Mouse (Mus musculus) A20 (cell line): ENCODE results near the gene Abca12.

ENCODE experiments used
- DNase-seq: peaks from one replicate; pipeline ENCODE4 v3.0.0-alpha.2; 2011; ENCODE audit warnings: low read depth, low spot score

The Abca12 gene

DNA sequence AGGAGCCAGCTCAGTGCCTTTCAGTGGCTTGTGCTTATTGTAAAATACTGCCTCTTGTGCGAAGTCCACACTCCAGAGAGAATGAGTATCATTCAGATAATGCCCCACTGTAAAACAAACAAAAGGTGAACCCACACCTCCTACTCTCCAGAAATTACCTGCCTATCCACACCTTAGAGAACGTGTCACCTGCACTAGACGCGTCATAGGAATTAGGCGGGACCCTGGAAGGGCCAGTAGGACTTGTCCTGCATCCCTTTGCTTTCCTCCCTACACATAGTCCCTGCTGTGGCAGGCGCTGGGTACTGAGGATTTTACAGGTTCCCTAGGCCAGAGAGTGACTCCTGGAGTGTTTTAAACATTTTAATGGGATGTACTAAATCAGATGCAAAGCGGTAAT is at the start of gene Abca12:
Gene Abca12 (minus strand): TSS at position 101 of the 400 bp plus-strand sequence.
- DNase-seq = no peak

DNA sequence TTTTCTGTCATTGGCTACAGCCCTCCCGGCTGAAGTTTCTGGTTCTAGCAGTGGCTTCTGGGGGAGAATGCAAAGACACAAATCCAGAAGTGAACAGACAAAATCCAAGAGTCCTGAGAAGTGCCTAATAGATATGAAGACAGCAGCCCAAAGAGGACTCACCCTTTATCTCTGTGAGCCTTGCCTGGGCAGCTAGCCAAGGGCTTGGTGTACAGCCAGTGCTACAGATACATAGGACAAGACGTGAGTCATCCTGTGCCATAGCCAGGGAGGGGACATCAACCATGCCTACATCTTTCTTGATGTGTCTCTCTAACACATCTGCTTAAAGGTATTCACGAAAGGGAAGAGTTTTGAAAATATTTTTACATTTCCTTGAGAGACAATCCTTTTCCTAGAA is 43.3 kb upstream of the Abca12 start:
- no peak for DNase-seq

DNA sequence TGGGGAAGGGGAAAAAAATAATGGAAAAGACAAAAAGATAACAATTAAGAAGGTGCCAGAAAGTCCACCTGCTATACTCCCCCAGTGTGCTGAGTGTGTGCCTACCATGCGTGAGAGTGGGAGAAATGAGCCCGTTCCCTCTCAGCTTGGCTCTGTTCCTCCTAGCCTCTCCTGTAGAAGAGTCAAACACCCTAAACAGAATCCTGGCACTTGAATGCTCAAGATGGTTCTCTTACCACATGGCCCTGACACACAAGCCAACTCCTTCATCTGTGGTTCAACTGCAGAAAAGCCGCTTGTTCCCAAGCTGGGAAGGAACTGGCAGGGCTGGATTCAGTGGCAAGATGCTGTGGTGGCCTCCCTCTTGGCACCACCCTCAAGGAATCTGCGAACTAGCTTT is 32.7 kb upstream of the Abca12 start:
- DNase-seq = no peak

DNA sequence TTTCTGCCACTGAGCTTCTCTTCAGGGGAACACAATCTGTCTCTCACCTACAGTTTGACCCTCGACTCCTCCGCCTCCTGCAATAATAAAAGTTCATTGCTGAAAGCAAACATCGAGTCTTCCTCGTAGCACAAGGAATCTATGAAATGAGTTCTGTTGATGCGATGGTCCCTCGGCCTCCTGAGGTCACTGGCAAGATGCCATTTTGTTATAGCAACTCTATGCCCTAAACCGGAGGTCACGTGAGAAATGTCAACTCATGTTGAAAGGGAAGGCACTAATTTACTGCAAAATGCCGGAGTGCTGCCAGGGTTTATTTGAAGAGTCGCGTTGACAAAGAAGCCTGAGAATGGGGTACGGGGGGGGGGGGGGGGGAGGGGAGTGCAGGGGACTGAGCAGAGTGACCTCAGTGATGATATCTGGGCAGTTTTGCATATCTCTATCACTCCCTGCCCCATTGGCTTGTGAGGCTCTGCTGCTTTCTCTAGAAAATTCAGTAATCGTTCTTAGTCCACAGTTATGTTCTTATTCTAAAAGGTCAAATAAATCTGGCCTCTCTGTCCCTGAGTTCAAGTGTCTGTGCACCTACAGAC is 7.1 kb upstream of the Abca12 start:
- DNase-seq = no peak

DNA sequence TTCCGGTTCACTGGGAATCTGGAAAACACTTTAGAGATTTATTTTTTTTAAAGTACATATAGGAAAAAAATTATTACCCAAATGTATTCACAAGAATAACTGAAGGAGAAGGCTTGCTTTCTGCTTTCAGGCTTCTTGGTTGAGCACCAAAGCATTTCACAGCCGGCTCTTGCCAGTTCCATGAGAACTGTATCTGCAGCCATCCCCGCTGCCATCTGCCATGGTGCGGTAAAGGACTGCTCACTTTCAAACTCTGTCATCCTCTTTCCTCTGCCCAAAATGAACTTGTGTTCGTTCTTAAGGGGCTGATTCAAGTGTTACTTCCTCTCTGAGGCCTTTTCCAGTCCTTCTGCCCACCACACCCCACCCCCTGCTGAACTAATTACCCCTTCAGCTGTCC is 3.8 kb upstream of the Abca12 start:
- no peak for DNase-seq

DNA sequence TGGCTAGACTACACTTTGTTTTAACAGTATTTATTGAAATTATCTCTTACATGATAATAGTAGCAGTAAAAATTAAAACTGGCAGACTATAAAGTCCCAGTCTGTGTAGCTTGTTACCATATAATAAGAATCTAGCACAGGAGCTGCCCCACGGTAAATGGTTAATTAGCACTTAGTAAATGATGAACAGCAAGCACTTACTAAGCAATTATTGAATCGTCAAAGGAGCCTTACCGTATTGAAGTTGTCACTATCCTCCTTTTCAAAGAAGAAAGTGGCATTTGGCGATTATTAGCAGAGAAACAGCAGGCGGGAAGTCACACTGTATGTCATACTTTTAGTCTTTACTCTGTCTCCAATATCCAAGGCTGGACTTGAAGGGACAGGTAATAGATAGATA is 3.2 kb upstream of the Abca12 start:
- no peak for DNase-seq

DNA sequence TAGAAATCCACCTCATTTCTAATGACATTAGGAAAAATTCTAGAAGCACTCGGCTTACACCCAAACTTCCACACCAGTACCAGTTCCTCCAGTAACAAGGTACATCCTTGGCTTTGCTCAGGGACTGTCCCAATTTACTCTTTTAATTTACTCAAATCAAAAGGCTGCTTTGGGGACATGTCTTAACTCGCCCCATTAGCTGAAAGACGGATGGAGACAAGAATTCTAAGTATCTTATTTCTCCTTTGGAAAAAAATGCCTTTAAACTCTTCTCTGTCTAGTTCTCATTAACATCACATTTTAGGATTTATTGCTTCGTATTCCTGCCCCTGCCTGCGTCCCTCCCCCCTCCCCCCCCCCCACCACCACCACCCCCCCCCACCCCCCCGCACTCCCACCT is 626 bp downstream of the Abca12 start:
- DNase-seq = no peak

DNA sequence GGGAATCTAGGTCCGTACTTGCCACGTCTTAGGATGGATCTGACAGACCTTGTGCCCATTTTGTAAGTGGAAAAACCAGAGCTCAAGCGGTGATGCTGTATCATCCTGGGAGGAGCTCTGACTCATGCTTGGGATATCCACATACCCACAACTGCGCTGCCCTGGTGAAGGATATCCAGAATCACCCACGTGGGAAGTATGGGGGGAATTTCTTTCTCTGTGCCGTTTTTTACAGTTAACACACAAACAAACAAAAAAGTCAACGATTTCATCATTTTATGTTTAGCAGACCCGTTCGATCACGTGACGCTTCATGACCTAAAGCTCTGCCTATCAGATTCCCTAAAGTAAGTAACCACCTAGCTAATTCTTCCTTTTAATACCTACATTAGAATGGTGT is 1.6 kb downstream of the Abca12 start:
- no peak for DNase-seq

DNA sequence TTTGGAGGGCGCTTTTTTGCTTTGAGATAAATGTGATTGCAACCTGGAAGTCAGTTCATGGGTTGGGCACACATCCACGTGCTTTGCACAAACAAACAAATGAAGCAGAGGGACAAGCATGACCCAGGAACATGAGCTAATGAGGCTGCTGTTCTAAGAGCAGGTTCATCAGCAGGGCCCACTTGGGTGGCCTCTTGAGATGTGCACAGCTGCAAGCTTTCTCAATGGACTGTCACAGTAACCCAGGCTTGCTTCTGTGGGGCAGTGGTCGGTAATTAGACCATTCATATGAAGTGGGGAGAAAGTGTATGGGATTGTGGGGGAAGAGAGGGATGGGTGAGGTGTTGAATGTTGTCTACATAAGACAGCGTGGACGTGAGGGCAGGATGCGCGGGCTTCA is 7.0 kb downstream of the Abca12 start:
- no peak for DNase-seq

DNA sequence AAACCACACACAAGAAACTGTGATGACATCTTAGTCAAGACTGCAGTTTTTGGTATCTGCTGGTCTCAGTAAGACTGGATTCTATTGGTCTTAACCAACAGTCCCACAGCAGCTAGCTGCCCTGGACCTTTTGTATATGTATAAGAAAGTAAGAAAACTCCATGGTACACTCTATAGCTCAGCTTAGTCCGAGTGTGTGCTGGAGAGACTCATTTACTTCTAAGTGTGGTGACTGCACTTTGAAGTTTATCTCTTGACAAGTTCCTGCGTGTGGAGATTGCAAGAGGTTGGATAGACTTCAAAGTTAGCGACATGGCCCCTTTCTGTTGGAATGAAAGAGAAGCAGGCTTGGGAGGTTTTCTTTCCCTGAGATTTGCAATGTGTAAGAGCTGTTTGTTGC is 17.1 kb downstream of the Abca12 start:
- DNase-seq = no peak

DNA sequence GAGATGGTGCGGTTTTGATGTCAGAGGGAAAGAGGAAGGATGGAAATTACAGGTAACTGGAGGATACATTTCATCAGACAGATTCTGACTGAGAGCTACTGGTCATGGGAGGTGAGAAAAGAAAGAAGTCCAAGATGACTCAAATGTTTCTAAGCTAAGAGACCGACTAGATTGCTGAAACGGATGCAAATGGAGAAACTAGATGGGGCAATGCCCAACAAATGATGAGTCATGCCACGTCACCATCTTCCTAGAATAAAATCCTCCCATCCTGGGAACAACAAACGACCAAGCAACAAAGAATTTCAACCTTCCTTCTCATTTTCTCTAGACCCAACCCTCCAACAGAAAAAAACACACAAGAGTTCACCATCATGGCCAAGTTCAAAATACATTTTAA is 18.6 kb downstream of the Abca12 start:
- DNase-seq = no peak

DNA sequence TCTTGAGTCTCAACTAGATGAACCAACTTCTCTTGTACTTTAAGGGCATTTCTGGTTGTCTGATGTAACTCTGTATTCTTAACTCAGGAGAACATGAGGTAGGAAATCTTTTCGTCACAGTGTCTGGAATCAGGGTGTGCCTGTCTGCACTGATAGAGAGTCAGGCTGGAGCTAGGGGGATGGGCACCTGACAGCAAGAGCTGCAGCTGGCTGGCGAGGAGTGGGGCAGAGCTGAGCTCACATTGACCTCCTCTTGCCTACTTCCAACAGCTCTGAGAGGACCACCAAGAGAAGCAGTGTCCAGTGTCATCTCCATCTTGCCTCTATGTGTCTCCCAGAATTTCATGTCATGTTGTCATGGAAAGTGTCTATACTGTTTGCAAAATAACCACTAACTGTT is 20.5 kb downstream of the Abca12 start:
- no peak for DNase-seq

DNA sequence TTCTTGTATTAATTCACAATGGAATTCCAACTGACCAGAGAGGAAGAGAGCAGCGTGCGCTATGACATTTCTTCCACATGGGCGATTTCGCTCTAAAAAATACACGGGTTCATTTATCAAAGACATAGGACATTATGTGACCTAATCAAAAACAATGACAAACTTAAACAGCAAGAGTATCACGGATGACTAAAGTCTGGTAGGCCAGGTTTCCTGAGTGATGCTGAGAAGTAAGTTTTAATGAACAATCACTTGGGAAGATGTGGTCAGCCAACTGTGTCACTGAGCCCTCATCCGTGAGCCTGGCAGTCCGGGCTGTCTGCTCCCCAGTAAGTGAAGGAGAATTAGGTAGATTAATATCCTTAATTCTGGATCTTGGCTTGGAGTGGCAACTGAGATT is 21.2 kb downstream of the Abca12 start:
- DNase-seq = no peak

DNA sequence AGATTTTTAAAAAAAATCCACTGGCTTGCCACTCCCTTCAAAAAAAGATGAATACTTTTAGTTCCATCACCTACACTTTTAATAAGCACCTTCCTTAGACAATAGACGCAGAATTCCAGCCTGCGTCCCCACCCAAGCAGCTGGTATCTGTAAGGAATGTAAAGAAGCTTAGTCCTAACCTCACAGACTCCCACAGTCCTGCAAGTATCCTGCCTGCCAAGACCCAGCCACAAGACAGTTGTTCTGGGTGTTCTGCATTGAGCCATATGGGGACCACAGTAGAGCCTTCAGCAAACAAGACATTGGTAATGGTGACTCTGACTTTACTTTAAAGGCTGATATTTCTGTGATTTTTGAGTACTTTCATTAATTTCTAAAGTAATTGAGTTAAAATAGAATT is 22.2 kb downstream of the Abca12 start:
- no peak for DNase-seq

DNA sequence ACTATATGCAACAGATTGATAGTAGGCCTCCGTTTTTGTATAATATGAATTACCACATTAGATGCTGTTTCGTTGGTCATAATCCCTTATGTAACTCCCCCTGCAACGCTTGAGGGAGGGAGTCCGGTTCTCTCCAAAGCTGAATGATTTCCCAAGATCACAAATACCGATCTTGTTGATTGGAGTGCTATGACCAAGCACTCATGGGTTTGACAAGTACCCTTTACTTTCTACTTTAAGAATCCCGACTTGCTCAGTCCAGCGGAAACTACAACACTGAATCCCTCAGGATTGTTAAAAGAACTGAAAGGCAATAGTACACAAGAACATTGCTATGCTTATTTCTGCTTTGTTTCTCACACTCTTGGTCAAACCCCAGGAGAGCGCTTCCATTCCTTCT is 28.1 kb downstream of the Abca12 start:
- no peak for DNase-seq

DNA sequence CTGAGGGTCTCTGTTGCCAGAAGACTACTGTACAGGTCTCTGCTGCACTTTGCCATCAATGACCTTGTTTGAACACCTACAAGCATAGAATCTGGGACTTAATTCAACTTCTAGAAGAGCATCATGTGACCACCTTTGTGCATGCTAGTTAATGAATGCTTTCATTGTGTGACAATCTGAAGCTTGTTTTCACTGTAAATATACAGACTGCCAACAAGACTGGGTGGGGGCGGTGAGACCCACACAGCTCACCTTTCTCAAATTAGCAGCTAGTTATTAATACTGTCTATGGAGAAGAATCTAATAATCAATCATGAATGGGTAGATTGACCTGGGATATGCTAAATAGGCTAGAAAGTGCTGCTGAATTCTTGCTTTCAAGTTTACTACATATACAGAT is 30.6 kb downstream of the Abca12 start:
- DNase-seq = no peak

DNA sequence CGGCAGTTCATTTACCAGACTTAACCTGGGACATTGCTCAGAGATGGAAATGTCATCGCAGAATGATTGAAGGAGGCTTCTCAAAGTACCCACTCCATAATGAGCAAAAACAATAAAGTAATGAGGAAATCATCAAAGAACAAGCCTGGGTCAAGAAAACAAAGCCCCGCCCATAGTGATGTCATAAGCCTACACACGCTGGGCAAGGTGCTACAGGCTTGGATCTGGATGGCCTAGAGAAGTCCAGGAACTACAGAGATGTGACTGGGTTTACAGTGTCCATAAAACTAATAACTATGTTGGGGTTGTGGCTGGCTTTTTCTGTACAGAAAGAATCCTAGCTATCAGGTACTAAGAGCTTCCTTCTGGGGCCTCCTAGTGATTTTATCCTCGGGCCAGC is 41.6 kb downstream of the Abca12 start:
- no peak for DNase-seq

DNA sequence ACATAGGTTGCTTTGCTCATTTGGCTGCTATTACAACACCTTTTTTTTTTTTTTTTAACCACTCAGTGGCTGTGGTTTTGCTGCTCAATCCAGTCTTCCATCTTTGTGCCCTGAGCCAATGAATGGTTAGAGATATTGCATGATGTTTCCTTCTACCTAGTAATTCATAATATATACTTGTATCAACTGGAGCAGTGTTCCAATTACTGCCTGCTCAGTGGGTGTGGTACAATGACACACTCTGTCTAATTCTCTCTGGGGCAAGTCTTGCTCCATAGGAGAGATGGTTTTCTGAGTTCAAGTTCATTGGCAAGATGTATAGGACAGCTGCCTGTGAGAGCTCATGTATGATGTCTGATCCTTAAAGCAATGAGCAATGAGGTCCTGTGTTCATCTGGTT is 44.4 kb downstream of the Abca12 start:
- DNase-seq = no peak

DNA sequence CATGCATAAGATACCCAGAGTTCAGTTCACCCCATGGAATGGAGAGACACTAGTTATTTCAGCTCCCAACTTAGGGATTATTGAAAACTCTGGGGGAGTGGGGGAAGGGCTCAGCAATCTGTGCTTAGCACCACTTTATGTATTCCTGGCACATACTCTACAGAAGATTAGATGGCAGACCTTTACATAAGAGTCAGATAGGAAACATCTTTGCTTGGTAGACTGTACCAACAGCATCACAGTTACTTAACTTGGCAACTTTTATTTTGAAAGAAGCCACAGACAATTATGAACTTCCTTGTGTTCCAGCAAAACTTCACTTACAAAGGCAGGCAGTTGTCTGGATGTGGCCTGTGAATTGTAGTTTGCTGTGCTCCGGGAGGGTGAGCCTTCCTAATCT is 46.9 kb downstream of the Abca12 start:
- DNase-seq = no peak

DNA sequence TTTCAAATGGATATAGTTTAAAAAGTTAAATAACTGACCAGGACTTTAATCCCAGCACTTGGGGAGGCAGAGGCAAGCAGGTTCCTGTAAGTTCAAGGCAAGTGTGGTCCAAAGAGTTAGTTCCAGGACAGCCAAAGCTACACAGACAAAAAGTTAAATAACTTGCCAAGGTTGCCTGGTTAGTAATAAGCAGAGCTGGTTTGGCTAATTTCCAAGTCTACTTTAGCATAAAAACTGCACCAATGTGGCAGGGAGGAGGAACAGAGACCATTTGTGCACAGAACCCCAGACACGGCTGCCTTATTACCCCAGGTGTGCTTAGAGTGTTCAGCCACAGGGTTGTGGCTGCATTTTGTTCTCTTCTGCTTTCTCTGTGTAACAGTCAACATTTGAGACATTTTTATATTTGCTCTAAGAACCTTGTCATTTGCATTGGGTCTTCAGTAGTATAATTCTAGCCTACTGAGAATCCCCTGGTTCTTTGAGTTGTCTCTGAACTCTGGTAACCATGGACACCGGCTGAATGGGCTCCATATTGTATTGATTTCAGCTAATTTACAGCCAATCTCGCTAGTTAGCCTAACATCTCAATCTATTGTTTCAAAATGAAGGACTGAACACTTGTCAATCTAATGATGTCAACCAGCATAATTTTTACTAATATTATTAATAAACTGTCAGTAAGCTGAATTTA is 71.7 kb downstream of the Abca12 start:
- no peak for DNase-seq

DNA sequence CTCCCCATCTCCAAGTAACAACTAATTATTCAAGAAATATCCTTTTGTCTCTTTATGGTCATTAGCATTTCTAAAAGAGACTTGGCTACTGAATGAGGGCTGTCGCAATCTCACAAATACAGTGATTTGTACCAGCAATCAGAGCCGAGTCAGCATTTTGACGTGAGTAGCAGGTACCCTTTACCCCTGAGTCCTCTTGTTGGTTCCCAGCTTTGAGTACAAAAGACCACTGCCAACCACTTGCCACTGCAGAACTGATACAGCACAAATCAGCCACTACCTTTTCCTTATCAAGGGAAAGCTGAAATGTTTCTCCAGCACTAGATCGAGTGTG is 72.5 kb downstream of the Abca12 start:
- DNase-seq = no peak

DNA sequence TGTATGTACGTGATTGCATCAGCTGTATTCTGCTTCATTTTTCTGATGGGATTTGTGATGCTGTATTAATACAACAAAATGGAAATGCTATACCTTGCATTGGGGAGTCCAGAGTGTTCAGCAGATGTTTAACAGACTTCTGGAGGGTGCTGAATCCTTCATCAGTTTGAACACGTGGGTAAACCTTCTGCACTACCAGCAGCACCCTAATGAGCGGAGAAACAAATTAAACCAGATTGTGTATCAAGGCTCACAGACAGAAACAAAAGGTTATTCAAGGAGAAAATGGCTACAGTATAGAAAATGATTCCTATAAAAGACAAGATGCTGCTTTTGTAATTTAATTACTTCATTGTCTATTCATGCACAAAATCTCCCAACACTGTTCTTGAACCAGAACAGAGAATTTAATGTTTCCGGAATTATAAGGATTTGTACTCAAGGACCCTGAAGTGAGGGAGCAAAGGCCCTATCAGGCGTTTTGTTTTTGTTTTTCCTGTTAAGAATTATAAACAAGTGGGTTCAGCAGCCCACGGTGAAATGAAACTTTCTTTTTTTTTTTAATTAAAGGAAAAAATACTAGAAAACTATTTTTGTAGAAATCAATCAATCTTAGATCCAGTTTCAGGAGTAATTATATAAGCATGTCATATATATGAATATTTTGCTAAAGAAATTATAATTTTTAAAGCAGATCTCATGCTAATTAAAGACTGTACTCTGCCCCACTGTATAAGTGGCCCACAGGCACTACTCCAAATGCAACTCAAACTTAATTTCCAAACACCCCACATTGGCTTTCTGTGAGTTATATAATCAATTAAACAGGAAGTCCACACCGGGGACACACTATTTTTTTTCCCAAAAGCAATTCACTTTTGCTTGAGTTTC is 73.1 kb downstream of the Abca12 start:
- no peak for DNase-seq
